Mouse (Mus musculus) lung, adult 2 months (tissue): Measurements from ENCODE around the gene 1700061G19Rik.

Source experiments
- CTCF ChIP-seq: fragments of 200-500 bp; IDR thresholded peaks from 2 replicates; pipeline ENCODE4 v1.5.1; 2011; ENCODE audit warnings: mild to moderate bottlenecking, low read length, control low read depth; ENCODE audit not compliant: insufficient read depth
- POLR2A ChIP-seq: fragments of 200-500 bp; IDR thresholded peaks from 2 replicates; pipeline ENCODE4 v1.6.1; 2011; ENCODE audit warnings: low read depth, mild to moderate bottlenecking, control low read depth, low read length, borderline replicate concordance; ENCODE audit errors: extremely low read depth

DNA sequence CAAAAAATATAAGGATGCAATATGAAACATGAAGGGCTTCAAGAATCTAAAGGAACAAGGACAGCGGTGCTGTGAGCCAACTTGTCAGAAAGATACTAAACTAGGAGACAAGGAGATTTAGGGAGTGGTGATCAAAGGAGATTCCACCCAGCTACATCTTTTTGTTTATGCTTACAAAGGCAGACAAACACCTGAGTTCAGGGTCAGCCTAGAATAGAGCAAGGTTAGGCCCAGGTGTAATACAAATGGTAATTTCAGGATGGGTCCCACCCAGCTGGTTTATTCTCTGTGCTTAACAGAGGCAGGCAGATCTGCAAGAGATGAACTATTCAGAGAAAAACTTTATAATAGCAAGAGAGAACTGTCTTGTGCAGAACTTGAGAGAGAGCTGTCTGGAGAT, 41.9 kb upstream of the 1700061G19Rik start:
- TF ChIP-seq POLR2A (no peak), CTCF (no peak)
